Mouse (Mus musculus) adrenal gland, adult (tissue): ENCODE results near the gene Gm17720.
A peak's percentile ranks its signal among the peaks of the same experiment; 100 is the strongest.

ENCODE experiments used
- DNase-seq, 2 experiments: peaks; one replicate each; pipeline ENCODE4 v3.0.0; 2022 to 2023; ENCODE audit warnings: low spot score in 1 of 2; ENCODE audit not compliant: inconsistent age in 2 of 2

Gm17720 gene

GRCm38 (mm10) chr8:110040509-110040908, 62.0 kb downstream of the Gm17720 start:
- DNase-seq: no peak

DNA sequence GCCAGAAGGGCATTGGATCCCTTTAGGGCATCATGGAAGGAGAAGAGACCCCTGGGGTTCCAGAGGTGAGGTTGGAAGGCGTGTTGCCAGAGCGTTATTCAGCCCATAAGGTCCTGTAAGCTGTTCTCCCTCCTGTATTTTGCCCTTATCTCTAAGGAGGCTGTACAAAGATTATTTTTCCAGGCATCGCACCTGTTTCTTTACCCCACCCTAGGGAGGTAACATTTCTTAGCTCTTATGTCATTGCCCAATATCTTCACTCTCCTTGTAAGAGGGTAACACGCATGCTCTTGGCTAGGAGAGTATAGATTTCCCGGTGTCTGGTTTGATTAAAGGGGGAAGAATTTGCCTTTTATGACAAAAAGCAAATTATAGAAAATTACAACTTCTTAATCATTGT, 62.9 kb downstream of the Gm17720 start, which contains the start of gene Chst4:
Gene Chst4, minus strand, starts transcription at position 82 of the 400 bp plus-strand sequence.
- DNase-seq: no peak

DNA sequence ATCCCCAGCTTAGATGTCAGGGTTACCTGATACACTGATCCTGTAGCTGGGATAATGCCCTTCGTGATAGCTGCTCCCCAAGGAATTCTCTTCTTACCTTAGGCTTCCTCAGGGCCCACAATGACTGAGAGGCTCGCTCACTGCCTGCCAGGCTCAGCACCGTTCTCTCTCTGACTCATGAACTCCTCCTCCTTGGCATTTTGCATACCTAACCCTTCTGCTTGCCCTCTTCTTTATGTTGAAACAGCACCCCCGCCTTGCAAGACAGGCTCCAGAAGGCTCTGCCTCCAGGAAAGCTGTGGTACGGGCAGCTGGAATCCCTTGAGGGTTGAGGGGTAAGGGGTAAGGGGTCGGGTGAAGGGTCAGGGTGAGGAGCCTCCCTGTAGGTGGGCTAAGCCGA, 63.3 kb downstream of the Gm17720 start:
- no peak for DNase-seq

DNA sequence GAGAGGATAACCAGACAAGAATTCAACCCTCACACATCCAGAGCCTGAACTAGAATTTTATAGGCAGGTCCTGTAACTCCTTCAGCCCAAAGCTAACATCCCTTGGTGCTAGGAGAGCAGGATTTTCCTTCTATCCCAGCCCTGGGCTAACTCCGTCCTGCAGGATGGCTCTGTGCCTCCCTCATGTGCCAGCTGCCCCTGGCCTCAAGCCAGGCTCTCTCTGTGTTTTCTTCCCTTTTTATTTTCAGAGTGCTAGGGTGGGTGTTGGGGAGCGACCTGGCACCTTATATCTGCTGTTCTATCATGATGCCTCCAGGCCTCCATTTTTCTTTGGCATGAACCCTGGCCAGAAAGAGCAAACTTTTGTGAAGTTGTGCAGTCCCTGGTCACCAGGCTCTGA, 66.4 kb downstream of the Gm17720 start:
- peak in 1 of 2 experiments; percentile 31 for DNase-seq

DNA sequence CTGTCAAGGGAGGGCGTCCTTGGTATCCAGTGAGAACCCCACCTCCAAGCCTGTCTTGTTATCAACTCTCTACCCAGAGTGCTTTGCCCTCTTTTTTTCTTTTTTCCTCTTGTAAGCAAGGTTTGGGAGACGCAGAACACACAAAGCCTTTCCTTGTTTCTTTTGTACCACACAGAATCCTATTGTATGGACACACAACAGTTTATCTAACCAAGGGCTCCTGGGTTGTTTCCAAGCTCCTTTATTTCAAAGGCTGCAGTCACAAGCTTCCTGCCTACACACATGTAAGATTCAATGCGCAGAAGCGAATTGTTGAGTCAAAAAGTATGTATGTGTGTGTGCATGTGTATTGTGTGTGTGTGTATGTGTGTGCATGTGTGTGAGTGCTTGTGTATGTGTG, 68.2 kb downstream of the Gm17720 start:
- DNase-seq: no peak

DNA sequence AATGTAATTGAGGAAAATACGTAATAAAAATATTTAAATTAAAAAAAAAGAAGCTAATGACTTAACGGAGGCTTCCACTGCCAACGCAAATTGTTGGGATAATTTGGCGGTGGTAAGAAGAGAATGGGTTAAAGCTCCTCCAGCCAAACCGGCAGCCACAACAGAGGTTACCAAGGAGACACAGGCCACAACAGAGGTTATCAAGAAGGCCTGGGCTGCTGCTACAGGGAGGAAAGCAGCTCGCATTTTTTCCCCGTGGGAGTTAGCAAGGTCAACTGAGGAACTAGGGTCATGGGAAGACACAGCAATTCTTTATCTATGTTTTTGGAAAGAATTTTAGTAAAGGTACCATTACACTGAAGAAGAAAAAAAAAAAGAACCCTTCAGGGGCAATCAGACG, 68.8 kb downstream of the Gm17720 start:
- DNase-seq: peak in 1 of 2 experiments; percentile 29
